ENCODE assay signal across 33 mouse cellular contexts in genomic region chrX:112675525-112675924, GRCm38 (mm10). TPM values are rescaled to one million over a fixed set of nuclear protein-coding genes. Genes with fewer than 3 reads are reported as not detected.
"Had no signal": no experiment of that assay in that cellular context is flagged by ENCODE, and none has a peak within 500 bp of the region (broad histone marks: within the 10 kb centered on the region; RNA-seq: fewer than 3 reads in every experiment).

No protein-coding gene starts in this region.

- H3K27ac ChIP-seq: embryonic facial prominence, embryonic 10.5 days; embryonic facial prominence, embryonic 12.5 days; embryonic facial prominence, embryonic 13.5 days; embryonic facial prominence, embryonic 15.5 days; forebrain, embryonic 10.5 days; forebrain, embryonic 12.5 days; forebrain, embryonic 13.5 days; forebrain, embryonic 15.5 days; gastrocnemius, adult 2 months had no signal

- H3K9me3 ChIP-seq: embryonic facial prominence, embryonic 10.5 days; embryonic facial prominence, embryonic 12.5 days; embryonic facial prominence, embryonic 13.5 days; embryonic facial prominence, embryonic 15.5 days; forebrain, embryonic 10.5 days; forebrain, embryonic 12.5 days; forebrain, embryonic 13.5 days; forebrain, embryonic 15.5 days had no signal

- ATAC-seq: forebrain, embryonic 13.5 days; forebrain, embryonic 14.5 days; forebrain, embryonic 15.5 days; forebrain, embryonic 16.5 days; forebrain, postnatal 0 days had no signal

- H3K4me2 ChIP-seq: embryonic facial prominence, embryonic 12.5 days; embryonic facial prominence, embryonic 13.5 days; embryonic facial prominence, embryonic 15.5 days; forebrain, embryonic 12.5 days; forebrain, embryonic 13.5 days; forebrain, embryonic 15.5 days had no signal

- H3K4me3 ChIP-seq: embryonic facial prominence, embryonic 10.5 days; embryonic facial prominence, embryonic 12.5 days; embryonic facial prominence, embryonic 13.5 days; embryonic facial prominence, embryonic 15.5 days; erythroblast, embryonic 14.5 days; forebrain, embryonic 10.5 days; forebrain, embryonic 12.5 days; forebrain, embryonic 13.5 days; forebrain, embryonic 15.5 days; gastrocnemius, adult 2 months had no signal

- H3K4me1 ChIP-seq: embryonic facial prominence, embryonic 10.5 days; embryonic facial prominence, embryonic 12.5 days; embryonic facial prominence, embryonic 13.5 days; embryonic facial prominence, embryonic 15.5 days; forebrain, embryonic 10.5 days; forebrain, embryonic 12.5 days; forebrain, embryonic 13.5 days; forebrain, embryonic 15.5 days had no signal

- H3K36me3 ChIP-seq: embryonic facial prominence, embryonic 10.5 days; embryonic facial prominence, embryonic 12.5 days; embryonic facial prominence, embryonic 13.5 days; embryonic facial prominence, embryonic 15.5 days; forebrain, embryonic 10.5 days; forebrain, embryonic 12.5 days; forebrain, embryonic 15.5 days had no signal

- DNase-seq: cerebellum, adult 18-20 months; cerebellum, adult 2 months; cerebellum, adult 8-10 months; cerebellum, adult 9-10 months; cerebellum, adult 9-11 months; cerebellum, postnatal 10 days; cerebellum, postnatal 14 days; cerebellum, postnatal 25 days; cerebellum, postnatal 36 days; embryo, embryonic 11 days; forebrain, postnatal 0 days; gastrocnemius, adult 2 months; gastrocnemius, postnatal 10 days; gastrocnemius, postnatal 14 days; gastrocnemius, postnatal 25 days; heart, adult 11 months; heart, adult 18-20 months had no signal

- H3K9ac ChIP-seq: embryonic facial prominence, embryonic 12.5 days; embryonic facial prominence, embryonic 13.5 days; embryonic facial prominence, embryonic 15.5 days; forebrain, embryonic 12.5 days; forebrain, embryonic 13.5 days; forebrain, embryonic 15.5 days; forebrain, postnatal 0 days had no signal

- H3K27me3 ChIP-seq: embryonic facial prominence, embryonic 12.5 days; embryonic facial prominence, embryonic 13.5 days; embryonic facial prominence, embryonic 15.5 days; forebrain, embryonic 12.5 days; forebrain, embryonic 13.5 days; forebrain, embryonic 15.5 days had no signal

RNA-seq across cellular contexts. Expression of gene Pof1b, which starts 22.9 kb away (rescaled TPM):
- total RNA-seq: common myeloid progenitor, adult 5-6 weeks; forebrain, postnatal 0 days; gastrocnemius, adult 18-20 months; gastrocnemius, adult 2 months; gastrocnemius, adult 8-10 months; gastrocnemius, postnatal 10 days; gastrocnemius, postnatal 14 days; gastrocnemius, postnatal 25 days; granulocyte monocyte progenitor cell, adult 5-6 weeks had no signal
- polyA plus RNA-seq: cerebellum, adult 2 months; frontal cortex, adult 2 months had no signal
